Mouse (Mus musculus) heart, embryonic 14.5 days (tissue): ENCODE data around the gene 4930432K21Rik. TPM values are rescaled to one million over a fixed set of nuclear protein-coding genes. Genes with fewer than 3 reads are reported as not detected.
A peak's percentile ranks its signal among the peaks of the same experiment; 100 is the strongest.

Source experiments
- ATAC-seq: fragments of 200-750 bp; cut with Nextera tagmentation; 2 replicates; pipeline ENCODE4 v1.8.0; 2017; ENCODE audit warnings: low read depth, moderate TSS enrichment; ENCODE audit not compliant: insufficient number of reproducible peaks, insufficient read depth, low FRiP score
- H3K27ac ChIP-seq, 2 experiments: fragments of 200-500 bp in 1 of 2; fragments of 300-500 bp in 1 of 2; sonication (generic) in 1 of 2; replicated peaks in 1 of 2; 2 replicates each; pipeline ENCODE4 v1.5.1; 2012 to 2014; ENCODE audit warnings: low read depth in 2 of 2, low read length in 2 of 2, control low read depth in 1 of 2, mild to moderate bottlenecking in 1 of 2, mixed read lengths in 1 of 2; ENCODE audit not compliant: control insufficient read depth in 1 of 2, insufficient read depth in 1 of 2
- H3K27me3 ChIP-seq: fragments of 300-500 bp; sonication (generic); 2 replicates; pipeline ENCODE4 v1.6.1; 2014; ENCODE audit warnings: mild to moderate bottlenecking, low read length, control low read depth; ENCODE audit not compliant: control insufficient read depth, insufficient read depth
- H3K36me3 ChIP-seq: fragments of 300-500 bp; sonication (generic); 2 replicates; pipeline ENCODE4 v1.6.1; 2014; ENCODE audit warnings: mild to moderate bottlenecking, control low read depth, low read length, mixed read lengths; ENCODE audit not compliant: control insufficient read depth, insufficient read depth
- H3K4me1 ChIP-seq, 2 experiments: fragments of 200-500 bp in 1 of 2; fragments of 300-500 bp in 1 of 2; sonication (generic) in 1 of 2; 2 replicates each; pipeline ENCODE4 v1.6.1; 2012 to 2014; ENCODE audit warnings: low read length in 2 of 2, control low read depth in 1 of 2, mixed read lengths in 1 of 2; ENCODE audit not compliant: control insufficient read depth in 2 of 2, insufficient read depth in 2 of 2
- H3K4me2 ChIP-seq: fragments of 300-500 bp; sonication (generic); 2 replicates; pipeline ENCODE4 v1.6.1; 2014; ENCODE audit warnings: mild to moderate bottlenecking, low read length
- H3K4me3 ChIP-seq, 2 experiments: fragments of 200-500 bp in 1 of 2; fragments of 300-500 bp in 1 of 2; sonication (generic) in 1 of 2; 2 replicates each; pipeline ENCODE4 v1.5.1; 2012 to 2014; ENCODE audit warnings: low read length in 2 of 2, mild to moderate bottlenecking in 2 of 2, control low read depth in 1 of 2, low read depth in 1 of 2, moderate library complexity in 1 of 2; ENCODE audit not compliant: control insufficient read depth in 1 of 2, insufficient read depth in 1 of 2
- H3K9ac ChIP-seq: fragments of 300-500 bp; sonication (generic); 2 replicates; pipeline ENCODE4 v1.6.1; 2014; ENCODE audit warnings: mild to moderate bottlenecking, low read length
- H3K9me3 ChIP-seq: fragments of 300-500 bp; sonication (generic); 2 replicates; pipeline ENCODE4 v1.6.1; 2016; ENCODE audit warnings: low read length, control low read depth; ENCODE audit not compliant: control insufficient read depth
- WGBS: fragments of 180-500 bp; shearing (Covaris S2); extraction: QIAGEN DNeasy Blood & Tissue Kit; methylation state at CpG from one replicate; pipeline ENCODE4 v1.1.7; 2014; 5-methylcytosine and 5-hydroxymethylcytosine counted together
- polyA plus RNA-seq: library from polyadenylated mRNA; unstranded; fragments of >200 nt; fragmentation: Nextera tagmentation; extraction: Ambion mirVana; gene quantifications from 2 replicates; pipeline ENCODE4 v1.2.1, GENCODE M21; 2014

The 4930432K21Rik gene
- polyA plus RNA-seq, 1 experiment from 2014 or later = 0.63 TPM

DNA sequence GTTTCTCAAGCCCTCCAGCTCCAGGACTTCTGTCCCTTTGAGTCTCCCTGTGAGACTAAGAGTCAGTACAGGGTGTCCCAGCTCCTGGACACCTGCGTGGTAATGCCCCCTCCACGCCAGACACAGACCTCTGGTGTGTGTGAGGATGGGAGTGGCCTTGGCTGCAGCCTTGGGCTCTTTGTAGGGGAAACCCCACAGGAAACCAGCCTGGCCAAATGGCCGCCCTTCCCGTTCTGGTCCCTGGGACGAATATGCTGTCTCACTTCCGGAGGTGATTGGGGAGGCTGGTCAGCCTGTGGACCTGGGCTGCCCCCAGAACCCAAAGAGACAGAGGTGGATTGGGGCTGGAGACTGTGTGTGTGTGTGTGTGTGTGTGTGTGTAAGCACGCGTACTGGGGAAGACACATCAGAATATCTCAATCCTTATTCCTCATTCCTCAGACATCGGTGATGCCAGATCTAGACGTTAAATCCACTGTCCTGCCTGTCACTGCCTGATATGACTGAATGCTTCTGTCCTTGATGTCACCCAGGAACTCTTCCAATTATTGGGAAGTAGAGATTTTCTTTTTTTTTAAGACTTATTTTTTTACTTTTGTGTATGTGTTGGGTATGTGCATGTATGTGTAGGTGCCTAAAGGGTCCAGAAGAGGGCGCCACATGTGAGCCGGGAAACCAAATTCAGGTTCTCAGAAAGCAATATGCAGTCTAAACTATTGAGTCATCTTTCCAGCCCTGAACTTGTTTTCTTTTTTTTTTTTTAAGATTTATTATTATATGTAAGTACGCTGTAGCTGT, 56.3 kb downstream of the 4930432K21Rik start:
- peak; percentile 10; the same call in 1 of the 2 replicates for ATAC-seq
- H3K27me3 ChIP-seq = no peaks in the 10 kb centered on the region
- no peaks in the 10 kb centered on the region for H3K9me3 ChIP-seq
- H3K9ac ChIP-seq = peak overlapping the region; percentile 95
- H3K36me3 ChIP-seq = peaks cover 45% of the 10 kb centered on the region
- peak overlapping the region; percentile 98 to 99 for H3K27ac ChIP-seq
- peak overlapping the region; percentile 91 for H3K4me2 ChIP-seq
- peaks cover 25 to 45% of the 10 kb centered on the region in 2 experiments for H3K4me1 ChIP-seq
- WGBS = 41% methylated on average over 13 of the region's 13 CpGs
- H3K4me3 ChIP-seq = peak overlapping the region; percentile 64 to 83

DNA sequence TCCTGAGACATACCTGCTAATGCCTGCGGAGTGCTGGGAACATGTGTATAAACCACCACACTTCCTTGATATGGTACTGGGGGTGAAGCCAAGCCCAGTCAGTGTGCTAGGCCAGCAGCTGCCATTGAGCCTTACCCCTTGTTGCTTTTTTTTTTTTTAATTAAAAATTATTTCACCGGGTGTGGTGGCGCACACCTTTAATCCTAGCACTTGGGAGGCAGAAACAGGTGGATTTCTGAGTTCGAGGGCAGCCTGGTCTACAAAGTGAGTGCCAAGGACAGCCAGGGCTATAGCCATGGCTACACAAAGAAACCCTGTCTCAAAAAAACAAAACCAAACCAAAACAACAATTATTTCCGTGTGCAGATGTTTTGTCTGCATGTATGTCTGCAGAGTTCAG, 57.2 kb downstream of the 4930432K21Rik start:
- 92% methylated on average over 5 of the region's 5 CpGs for WGBS
- peaks cover 54% of the 10 kb centered on the region for H3K36me3 ChIP-seq
- 0 out of 2 replicates have a peak overlapping the region, but pooled peaks have one; percentile 4 for H3K4me2 ChIP-seq
- peaks cover 19 to 36% of the 10 kb centered on the region in 2 experiments for H3K4me1 ChIP-seq
- no peak overlapping the region for H3K9ac ChIP-seq
- H3K27me3 ChIP-seq = no peaks in the 10 kb centered on the region
- no peaks in the 10 kb centered on the region for H3K9me3 ChIP-seq
- ATAC-seq = no peak
- H3K27ac ChIP-seq = no peak overlapping the region
- H3K4me3 ChIP-seq = no peak overlapping the region

DNA sequence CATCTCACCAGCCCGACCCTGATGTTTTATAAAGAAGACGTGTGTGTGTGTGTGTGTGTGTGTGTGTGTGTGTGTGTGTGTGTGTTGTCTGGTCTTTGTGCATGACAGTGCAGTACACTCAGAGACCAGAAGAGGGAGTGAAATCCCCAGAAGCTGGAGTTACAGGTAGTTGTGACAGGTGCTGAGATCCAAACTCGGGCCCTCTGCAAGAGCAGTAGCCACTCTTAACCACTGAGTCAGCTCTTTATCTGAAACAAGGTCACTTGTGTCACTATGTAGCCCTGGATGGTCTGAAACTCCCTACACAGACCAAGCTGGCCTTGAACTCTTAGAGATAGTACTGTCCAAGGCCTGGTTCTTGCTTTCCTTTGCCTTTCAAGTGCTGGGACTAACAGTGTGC, 58.8 kb downstream of the 4930432K21Rik start:
- H3K4me1 ChIP-seq = peaks cover 15 to 43% of the 10 kb centered on the region in 2 experiments
- no peak overlapping the region for H3K27ac ChIP-seq
- no peak overlapping the region for H3K4me2 ChIP-seq
- H3K9ac ChIP-seq = no peak overlapping the region
- no peaks in the 10 kb centered on the region for H3K9me3 ChIP-seq
- 92% methylated on average over 3 of the region's 3 CpGs for WGBS
- no peaks in the 10 kb centered on the region for H3K27me3 ChIP-seq
- H3K4me3 ChIP-seq = no peak overlapping the region
- H3K36me3 ChIP-seq = peaks cover 69% of the 10 kb centered on the region
- ATAC-seq = no peak

DNA sequence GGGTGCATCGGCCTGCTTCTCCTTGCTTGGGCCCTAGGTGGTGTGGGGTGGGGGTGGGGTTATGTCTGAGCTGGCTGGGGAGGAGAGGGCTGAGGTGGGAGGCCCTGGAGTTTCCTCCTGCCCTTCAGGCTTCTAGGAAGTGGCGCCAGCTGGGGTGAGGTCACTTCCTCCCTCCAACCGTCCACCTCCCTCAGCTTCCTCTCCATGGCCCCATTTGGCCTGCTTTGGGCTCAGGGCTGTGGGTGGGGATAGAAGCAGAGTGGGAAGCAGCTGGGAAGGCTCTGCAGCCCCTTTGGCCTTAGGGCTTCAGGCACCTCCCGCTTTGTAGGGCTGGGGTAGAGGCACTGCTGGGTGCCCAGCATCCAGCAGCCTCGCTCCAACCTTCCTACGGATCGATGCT, 60.0 kb downstream of the 4930432K21Rik start:
- H3K9me3 ChIP-seq = no peaks in the 10 kb centered on the region
- H3K9ac ChIP-seq = peak overlapping the region; percentile 56
- whole genome bisulfite sequencing = 55% methylated on average over 7 of the region's 7 CpGs
- peaks cover 8 to 31% of the 10 kb centered on the region in 2 experiments; a peak in 3 of 4 replicates for H3K4me1 ChIP-seq
- H3K4me3 ChIP-seq = no peak overlapping the region
- ATAC-seq = 0 out of 2 replicates have a peak, but pooled peaks have one; percentile 26
- H3K4me2 ChIP-seq = peak overlapping the region; percentile 23
- H3K27me3 ChIP-seq = no peaks in the 10 kb centered on the region
- H3K36me3 ChIP-seq = peaks cover 73% of the 10 kb centered on the region
- peak overlapping the region; percentile 64 to 79 for H3K27ac ChIP-seq

DNA sequence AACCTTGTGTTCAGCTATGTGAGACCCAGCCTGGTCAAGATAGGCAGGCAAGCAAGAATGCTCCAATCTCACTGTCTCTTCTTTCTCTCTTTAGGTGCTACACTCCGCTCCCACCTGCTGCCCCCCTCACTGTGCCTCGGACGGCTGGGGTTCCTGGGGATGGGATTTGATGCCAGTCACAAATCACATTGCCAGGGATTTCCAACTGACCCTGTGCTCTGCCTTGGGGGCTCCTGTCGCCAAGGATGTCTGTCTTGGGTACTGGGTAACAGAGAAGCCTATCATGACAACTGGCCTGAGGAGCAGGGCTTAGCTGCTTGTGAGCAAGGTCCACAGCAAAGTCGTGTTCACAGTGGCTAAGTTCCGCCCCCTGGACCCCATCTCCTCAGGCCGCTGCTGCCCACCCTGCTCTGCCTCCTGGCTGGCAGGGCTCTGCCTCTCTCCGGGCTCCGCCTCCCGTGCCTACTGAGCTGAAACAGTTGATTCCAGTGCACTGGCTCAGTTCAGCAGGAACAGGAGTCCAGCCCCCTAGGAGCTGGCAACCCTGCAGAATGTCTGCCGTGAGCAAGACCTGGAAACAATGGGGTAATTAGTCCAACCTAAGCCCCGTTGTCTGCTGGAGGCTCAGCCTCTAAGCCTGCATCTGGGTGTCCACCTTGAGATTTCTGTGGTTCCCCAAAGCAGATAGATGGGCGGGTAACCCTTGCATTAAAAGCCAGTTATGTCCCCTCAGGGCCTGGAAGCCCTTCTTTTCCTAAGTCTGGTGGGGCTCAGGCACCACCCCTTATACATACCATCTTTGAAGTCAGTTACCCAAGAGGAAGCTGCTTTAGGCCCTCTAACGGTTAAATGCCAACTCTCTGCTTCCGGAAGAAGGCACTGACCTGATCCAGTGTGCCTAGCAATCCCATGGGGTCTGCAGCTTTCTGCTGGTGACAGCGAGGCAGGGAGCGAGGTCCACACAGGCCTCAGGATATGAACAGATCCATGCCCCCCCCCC, 60.9 kb downstream of the 4930432K21Rik start:
- Histone ChIP-seq H3K4me3 (no peak overlapping the region), H3K4me1 (peaks cover 4 to 26% of the 10 kb centered on the region in 2 experiments; a peak in 3 of 4 replicates), H3K4me2 (peak overlapping the region; percentile 23; the same call in 1 of the 2 replicates), H3K36me3 (peaks cover 82% of the 10 kb centered on the region), H3K9ac (peak overlapping the region; percentile 56), H3K27me3 (no peaks in the 10 kb centered on the region), H3K9me3 (no peaks in the 10 kb centered on the region), H3K27ac (peak overlapping the region; percentile 64 to 79; a peak in 3 of 4 replicates)
- ATAC-seq = no peak
- 68% methylated on average over 17 of the region's 17 CpGs for WGBS

DNA sequence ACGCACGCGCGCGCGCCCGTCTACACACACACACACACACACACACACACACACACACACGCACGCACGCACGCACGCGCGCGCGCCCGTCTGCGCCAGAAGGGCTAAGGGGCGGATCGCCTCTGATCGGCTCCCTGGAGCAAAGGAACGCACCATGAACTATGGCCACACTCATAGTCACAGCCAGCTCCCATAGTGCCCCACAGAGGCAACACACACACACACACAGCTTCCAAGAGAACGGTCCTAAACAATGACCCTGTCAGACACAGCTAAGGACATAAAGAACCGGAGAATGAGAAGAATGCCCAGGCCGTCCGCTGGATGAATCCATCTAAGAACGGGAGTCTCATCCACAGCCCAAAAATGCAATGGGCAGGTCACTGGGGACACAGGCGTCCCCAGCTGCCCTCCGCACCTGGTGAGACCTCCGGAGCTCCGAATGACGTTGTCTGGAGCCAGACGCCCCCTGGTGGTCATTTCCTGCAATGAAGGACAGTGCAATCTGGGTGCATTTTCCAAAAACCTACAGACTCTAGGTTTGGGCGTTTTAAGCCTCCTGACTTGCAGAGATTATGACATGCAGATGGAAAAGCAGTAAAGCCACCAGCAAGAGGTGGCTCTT, 62.5 kb downstream of the 4930432K21Rik start:
- Histone ChIP-seq H3K4me3 (no peak overlapping the region), H3K9ac (no peak overlapping the region), H3K36me3 (peaks cover 88% of the 10 kb centered on the region), H3K27me3 (no peaks in the 10 kb centered on the region), H3K4me1 (peaks cover 0 to 19% of the 10 kb centered on the region in 2 experiments; a peak in 3 of 4 replicates), H3K9me3 (no peaks in the 10 kb centered on the region), H3K27ac (0 out of 4 replicates have a peak overlapping the region, but pooled peaks of 1 of the 2 experiments have one; percentile 19), H3K4me2 (0 out of 2 replicates have a peak overlapping the region, but pooled peaks have one; percentile 29)
- peak; percentile 29 for ATAC-seq
- 56% methylated on average over 33 of the region's 34 CpGs for WGBS

DNA sequence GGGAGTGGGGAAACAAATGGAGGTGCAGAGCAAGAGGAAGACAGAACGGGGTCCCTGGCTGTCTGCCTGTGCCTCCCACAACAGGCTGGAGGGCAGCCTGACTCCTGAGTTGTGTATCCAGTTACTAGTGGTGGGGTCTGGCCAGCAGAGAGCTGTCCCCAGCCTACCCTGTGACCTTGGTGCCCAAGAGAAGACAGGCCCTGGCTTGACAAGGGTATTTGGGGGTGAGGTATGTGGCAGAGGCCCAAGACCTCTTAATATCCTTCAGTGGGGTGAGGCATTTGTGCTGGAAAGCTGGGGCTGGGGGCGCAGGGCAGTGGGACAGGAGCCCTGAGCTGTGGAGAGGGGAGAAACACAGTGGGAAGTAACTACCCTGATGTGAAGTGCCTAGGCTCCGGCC, 63.4 kb downstream of the 4930432K21Rik start:
- Histone ChIP-seq H3K27me3 (no peaks in the 10 kb centered on the region), H3K9me3 (no peaks in the 10 kb centered on the region), H3K36me3 (peaks cover 87% of the 10 kb centered on the region), H3K4me3 (no peak overlapping the region), H3K9ac (peak overlapping the region; percentile 18; the same call in 1 of the 2 replicates), H3K27ac (peak overlapping the region in 1 of 2 experiments; percentile 6; a peak in 2 of 4 replicates), H3K4me1 (peaks cover 0 to 19% of the 10 kb centered on the region in 2 experiments; a peak in 3 of 4 replicates), H3K4me2 (no peak overlapping the region)
- ATAC-seq = no peak
- 72% methylated on average over 3 of the region's 3 CpGs for WGBS
